Mouse (Mus musculus): ENCODE results near the gene Ska3.

DNA sequence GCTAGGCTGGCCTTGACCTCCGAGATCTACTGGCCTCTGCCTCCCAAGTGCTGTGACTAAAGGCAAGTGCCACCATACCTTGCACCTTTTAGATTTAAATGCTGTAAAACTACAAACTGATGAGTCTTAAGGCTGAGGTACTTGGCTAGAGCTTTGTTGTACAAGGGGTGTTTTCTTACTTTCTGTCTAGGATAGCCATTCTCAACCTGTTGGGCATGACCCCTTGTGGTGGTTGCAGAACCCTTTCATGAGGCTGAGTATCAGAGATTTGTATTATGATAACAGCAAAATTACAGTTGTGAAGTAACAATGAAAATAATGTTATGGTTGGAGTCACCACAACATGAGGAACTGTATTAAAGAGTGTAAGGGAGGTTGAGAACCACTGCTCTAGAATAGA, 1.3 kb upstream of the Ska3 start:
- TF ChIP-seq POLR2A (IDR thresholded peaks at IDR 0.05; ENCODE audit: low read depth, low read length) (no peak; the same call in 1 of the 2 replicates), USF1 (IDR thresholded peaks at IDR 0.05; ENCODE audit: low read depth, low read length) (no peak), CHD2 (IDR thresholded peaks at IDR 0.05; ENCODE audit: low read length) (no peak), CTCF (conservative IDR thresholded peaks at IDR 0.05 in 1 of 2, IDR thresholded peaks at IDR 0.05 in 1 of 2; ENCODE audit: low read depth in 2 of 2, low read length in 2 of 2) (peak in 1 of 2 experiments; percentile 53; a peak in 2 of 4 replicates), GABPA (IDR thresholded peaks at IDR 0.05; ENCODE audit: insufficient replicate concordance, low read depth, low read length) (no peak), UBTF (IDR thresholded peaks at IDR 0.05; ENCODE audit: low read depth, low read length) (no peak)
